Mouse (Mus musculus) c-Kit-positive CD71-positive TER-119-negative erythroid progenitor cells, embryonic 14.5 days (primary cell): ENCODE measurements around the gene Map2k2.
"Not testable (repeated sequence)": the region's sequence is repeated elsewhere in the genome, so short reads cannot be mapped to it uniquely, and the experiment has no call there.

Experiments used
- DNase-seq: peaks from one replicate; pipeline ENCODE4 v3.0.0-alpha.2; 2013; ENCODE audit warnings: low read depth

Gene Map2k2

GRCm38 (mm10) chr10:81143845-81144437, 38.2 kb downstream of the Map2k2 start:
- no peak for DNase-seq

- no peak for DNase-seq
Measured at GRCm38 (mm10) chr10:81144667-81145066, 39.0 kb downstream of the Map2k2 start.

GRCm38 (mm10) chr10:81145307-81145706, 39.6 kb downstream of the Map2k2 start:
- no peak for DNase-seq

- DNase-seq, result no peak
Measured at GRCm38 (mm10) chr10:81145778-81146177, 40.1 kb downstream of the Map2k2 start.

- no peak for DNase-seq
Measured at GRCm38 (mm10) chr10:81146296-81146695, 40.6 kb downstream of the Map2k2 start.

- DNase-seq, result no peak
Measured at GRCm38 (mm10) chr10:81151261-81151660, 45.5 kb downstream of the Map2k2 start.

- DNase-seq, result no peak
Measured at GRCm38 (mm10) chr10:81152609-81153008, 46.9 kb downstream of the Map2k2 start.

- no peak for DNase-seq
Measured at GRCm38 (mm10) chr10:81154313-81154712, 48.6 kb downstream of the Map2k2 start.

GRCm38 (mm10) chr10:81154736-81155135, 49.0 kb downstream of the Map2k2 start:
- no peak for DNase-seq

GRCm38 (mm10) chr10:81161602-81162317, 56.0 kb downstream of the Map2k2 start:
- DNase-seq, result no peak

GRCm38 (mm10) chr10:81162318-81162652, 56.6 kb downstream of the Map2k2 start:
- no peak for DNase-seq

- no peak for DNase-seq
Measured at GRCm38 (mm10) chr10:81165118-81165517, 59.4 kb downstream of the Map2k2 start.

- DNase-seq, result peak; percentile 99
Measured at GRCm38 (mm10) chr10:81167200-81168086, 61.7 kb downstream of the Map2k2 start, which contains the start of gene Pias4. Pias4 (minus strand) TSS chr10:81167923.

GRCm38 (mm10) chr10:81168087-81168431, 62.3 kb downstream of the Map2k2 start:
- no peak for DNase-seq

GRCm38 (mm10) chr10:81168521-81169244, 63.0 kb downstream of the Map2k2 start:
- DNase-seq, result peak; percentile 93

GRCm38 (mm10) chr10:81169411-81169900, 63.7 kb downstream of the Map2k2 start:
- DNase-seq, result not testable (repeated sequence)

GRCm38 (mm10) chr10:81173132-81173531, 67.4 kb downstream of the Map2k2 start:
- peak; percentile 75 for DNase-seq

GRCm38 (mm10) chr10:81174617-81175344, 69.1 kb downstream of the Map2k2 start:
- DNase-seq, result peak; percentile 84

GRCm38 (mm10) chr10:81175345-81175701, 69.6 kb downstream of the Map2k2 start:
- DNase-seq, result not testable (repeated sequence)

- DNase-seq, result no peak
Measured at GRCm38 (mm10) chr10:81175936-81176465, 70.3 kb downstream of the Map2k2 start.
